ENCODE assay signal across 1 mouse cellular context in genomic region chr19:4755565-4756192, GRCm38 (mm10).
TF ChIP-seq lines count a peak whose summit lies in the region.

No protein-coding gene starts in this region.

TF ChIP-seq in CH12.LX, 34 proteins besides CTCF, POLR2A, EP300 and RAD21 (continued from another document):
- TF ChIP-seq E2F4 (IDR thresholded peaks at IDR 0.05; ENCODE audit: insufficient replicate concordance, low read depth, low read length) (no peak), SIN3A (IDR thresholded peaks at IDR 0.05; ENCODE audit: low read length) (peak; percentile 58; the same call in 1 of the 2 replicates), HCFC1 (IDR thresholded peaks at IDR 0.05; ENCODE audit: low read depth, low read length) (no peak), ZC3H11A (IDR thresholded peaks at IDR 0.05; ENCODE audit: low read depth, low read length) (peak; percentile 69), ELF1 (IDR thresholded peaks at IDR 0.05; ENCODE audit: low read depth, low read length) (peak; percentile 42; the same call in 1 of the 2 replicates), JUND (conservative IDR thresholded peaks at IDR 0.05; ENCODE audit: low read depth, low read length) (no peak), ZNF384 (IDR thresholded peaks at IDR 0.05; ENCODE audit: low read depth, low read length) (no peak), USF1 (IDR thresholded peaks at IDR 0.05; ENCODE audit: low read depth, low read length) (no peak), ZKSCAN1 (IDR thresholded peaks at IDR 0.05; ENCODE audit: borderline replicate concordance, low read depth, low read length) (no peak), MAX (IDR thresholded peaks at IDR 0.05; ENCODE audit: low read length) (no peak), MAFK (IDR thresholded peaks at IDR 0.05; ENCODE audit: insufficient replicate concordance, low read length) (no peak), BHLHE40 (IDR thresholded peaks at IDR 0.05; ENCODE audit: low read depth, low read length) (no peak), NELFE (IDR thresholded peaks at IDR 0.05; ENCODE audit: low read depth, low read length) (no peak), MEF2A (IDR thresholded peaks at IDR 0.05; ENCODE audit: borderline replicate concordance, low read depth, low read length) (no peak), IRF4 (IDR thresholded peaks at IDR 0.05; ENCODE audit: low read depth, low read length) (0 out of 2 replicates have a peak, but pooled peaks have one; percentile 43), MAZ (IDR thresholded peaks at IDR 0.05; ENCODE audit: low read depth, low read length) (no peak), UBTF (IDR thresholded peaks at IDR 0.05; ENCODE audit: low read depth, low read length) (no peak), ZMIZ1 (IDR thresholded peaks at IDR 0.05; ENCODE audit: low read depth, low read length) (no peak), TCF12 (IDR thresholded peaks at IDR 0.05; ENCODE audit: low read depth, low read length) (peak; percentile 39; the same call in 1 of the 2 replicates)
